In the genomic region with DNA sequence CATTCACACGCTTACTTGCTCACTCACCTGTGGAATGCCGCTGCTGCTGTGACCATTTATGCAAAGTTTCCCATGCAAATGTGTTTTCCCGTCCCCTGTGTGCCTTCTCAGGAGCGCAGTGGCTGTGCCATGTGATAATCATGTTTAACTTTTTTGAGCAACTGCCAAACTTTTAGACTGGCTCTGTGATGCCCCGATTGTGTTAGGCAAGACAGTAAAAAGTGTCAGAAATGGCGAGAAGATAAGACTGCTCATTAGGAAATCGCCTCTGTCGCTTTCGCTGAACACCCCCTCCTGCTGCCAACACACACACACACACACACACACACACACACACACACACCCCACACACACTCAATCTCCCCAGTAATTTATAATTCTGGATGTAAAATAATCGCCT, we compare ENCODE assay signal across 19 mouse cellular contexts. TPM values are rescaled to one million over a fixed set of nuclear protein-coding genes. Genes with fewer than 3 reads are reported as not detected.
DNase-seq lines count a peak whose midpoint lies in the region; ATAC-seq and TF ChIP-seq lines count a peak whose summit lies in the region.
"Had no signal": no experiment of that assay in that cellular context is flagged by ENCODE, and none has a peak within 500 bp of the region (broad histone marks: within the 10 kb centered on the region; RNA-seq: fewer than 3 reads in every experiment).

No protein-coding gene starts in this region.

- H3K4me3 ChIP-seq in liver, adult 2 months (ENCODE audit: insufficient read depth, low read depth, low read length): no peak overlapping the region
- H3K4me3 ChIP-seq: forebrain, embryonic 10.5 days; forebrain, embryonic 13.5 days; gastrocnemius, adult 2 months; hindbrain, embryonic 12.5 days; hindbrain, embryonic 15.5 days had no signal

- H3K36me3 ChIP-seq in liver, adult 2 months (ENCODE audit: control insufficient read depth, insufficient read depth, low read length): no peaks in the 10 kb centered on the region
- H3K36me3 ChIP-seq: hindbrain, embryonic 12.5 days; hindbrain, embryonic 15.5 days had no signal

- H3K27ac ChIP-seq in liver, adult 2 months (replicated peaks; ENCODE audit: insufficient read depth, low read depth, low read length): no peak overlapping the region; the same call in 1 of the 2 replicates
- H3K27ac ChIP-seq: forebrain, embryonic 13.5 days; hindbrain, embryonic 12.5 days; hindbrain, embryonic 15.5 days had no signal

- peaks cover 42% of the 10 kb centered on the region for H3K79me2 ChIP-seq in liver, adult 2 months (ENCODE audit: control insufficient read depth, insufficient read depth, low read length)

- TF ChIP-seq POLR2A in liver, adult 2 months (IDR thresholded peaks at IDR 0.05; ENCODE audit: extremely low read depth, insufficient read depth, low read length): no peak

- no peak overlapping the region for H3K9ac ChIP-seq in liver, adult 2 months (ENCODE audit: low read depth, low read length)
- H3K9ac ChIP-seq: forebrain, embryonic 13.5 days; hindbrain, embryonic 12.5 days; hindbrain, embryonic 15.5 days had no signal

- peaks cover 19% of the 10 kb centered on the region for H3K4me1 ChIP-seq in liver, adult 2 months (ENCODE audit: control insufficient read depth, insufficient read depth, low read length)

- no peak for TF ChIP-seq CTCF in liver, adult 2 months (IDR thresholded peaks at IDR 0.05; ENCODE audit: low read depth, low read length)

- peak; percentile 62 for ATAC-seq in megakaryocyte-erythroid progenitor cell, adult 5-6 weeks (replicated peaks; ENCODE audit: low FRiP score, low TSS enrichment, poor library complexity, severe bottlenecking)
- ATAC-seq: CD4-positive, CD25-positive, alpha-beta regulatory T cell, adult 4 months; forebrain, embryonic 13.5 days; forebrain, embryonic 16.5 days had no signal

- peak; percentile 66 for DNase-seq in liver, adult 2 months (ENCODE audit: extremely low read depth, low read depth, low spot score)
- no peak for DNase-seq in liver
- DNase-seq in adipocyte (ENCODE audit: low spot score): peak; percentile 35
- DNase-seq in frontal cortex, postnatal 36 days (ENCODE audit: low spot score in 2 of 2): no peak
- no peak for DNase-seq in adrenal gland, postnatal 14 days
- DNase-seq: adrenal gland, adult 2 months; adrenal gland, postnatal 25 days; cerebellum, adult 11-12 months; cerebellum, adult 8-10 months; cerebellum, postnatal 36 days; embryo, embryonic 11 days; gastrocnemius, adult 2 months had no signal

- H3K27me3 ChIP-seq in liver, adult 2 months (ENCODE audit: control insufficient read depth, insufficient read depth, low read length): no peaks in the 10 kb centered on the region
- H3K27me3 ChIP-seq: forebrain, embryonic 13.5 days; hindbrain, embryonic 12.5 days; hindbrain, embryonic 15.5 days had no signal

- WGBS in liver, adult 2 months: 37% methylated on average over 10 of the region's 10 CpGs

RNA-seq across cellular contexts. Expression of gene Tcf7l2, which starts 39.5 kb away (rescaled TPM):
- 3.2 and 4.6 TPM in 2 replicates for total RNA-seq in liver, adult 2 months (2014; rRNA removed)
- 13.3 and 14.6 TPM in 2 replicates for polyA plus RNA-seq in liver, adult 2 months (2012; rRNA removed)
- total RNA-seq in megakaryocyte-erythroid progenitor cell, adult 5-6 weeks (2014; fragmentation: Nextera tagmentation): 4.6 and 6.4 TPM in 2 replicates
- total RNA-seq in megakaryocyte-erythroid progenitor cell, adult 5-6 weeks (2017): 0.27 and 1.9 TPM in 2 replicates
- total RNA-seq in adrenal gland, postnatal 14 days (2021): 26.6 and 29.7 TPM in 2 replicates

Comparison
In these comparisons a context has a peak if more than half of its experiments do, and no peak if none do; other contexts are left out.
1. DNase-seq: peak in liver, adult 2 months (single experiment) and adipocyte (single experiment); none in liver (single experiment), frontal cortex, postnatal 36 days (0 of 2) and adrenal gland, postnatal 14 days (single experiment).